Mouse (Mus musculus) forebrain, embryonic 12.5 days (tissue): ENCODE measurements around the gene Dlg1. TPM values are rescaled to one million over a fixed set of nuclear protein-coding genes. Genes with fewer than 3 reads are reported as not detected.

Experiments
- polyA plus RNA-seq: library from polyadenylated mRNA; unstranded; fragments of >200 nt; fragmentation: Nextera tagmentation; extraction: Ambion mirVana; gene quantifications from 2 replicates; pipeline ENCODE4 v1.2.1, GENCODE M21; 2016

The Dlg1 gene
- polyA plus RNA-seq, 1 experiment from 2014 or later = 39.8 TPM

Other genes with a start within 250 kb of the Dlg1 start
- gene Bdh1, start 241.2 kb upstream of the Dlg1 start, polyA plus RNA-seq = 49.3 and 51.1 TPM in 2 replicates
- gene Meltf, start 215.4 kb downstream of the Dlg1 start, polyA plus RNA-seq = 0.09 TPM in 2 replicates